Mouse (Mus musculus) C2C12 (cell line): ENCODE measurements around the gene Helq.

Source experiments
- CEBPB ChIP-seq: IDR thresholded peaks from one replicate; pipeline ENCODE4 v1.6.1; 2011; ENCODE audit warnings: low read depth, mild to moderate bottlenecking, control low read depth, moderate library complexity
- CTCF ChIP-seq: IDR thresholded peaks from one replicate; pipeline ENCODE4 v1.5.1; 2011; ENCODE audit not compliant: control insufficient read depth, insufficient read depth, insufficient read length
- MAX ChIP-seq: IDR thresholded peaks from one replicate; pipeline ENCODE4 v1.6.1; 2011; ENCODE audit warnings: mild to moderate bottlenecking, control low read depth
- MYOD1 ChIP-seq: IDR thresholded peaks from one replicate; pipeline ENCODE4 v1.6.1; 2011; ENCODE audit warnings: low read depth; ENCODE audit not compliant: control insufficient read depth, insufficient read length
- MYOG ChIP-seq: IDR thresholded peaks from one replicate; pipeline ENCODE4 v1.6.1; 2011; ENCODE audit not compliant: control insufficient read depth, insufficient read length; ENCODE audit errors: extremely low read depth

DNA sequence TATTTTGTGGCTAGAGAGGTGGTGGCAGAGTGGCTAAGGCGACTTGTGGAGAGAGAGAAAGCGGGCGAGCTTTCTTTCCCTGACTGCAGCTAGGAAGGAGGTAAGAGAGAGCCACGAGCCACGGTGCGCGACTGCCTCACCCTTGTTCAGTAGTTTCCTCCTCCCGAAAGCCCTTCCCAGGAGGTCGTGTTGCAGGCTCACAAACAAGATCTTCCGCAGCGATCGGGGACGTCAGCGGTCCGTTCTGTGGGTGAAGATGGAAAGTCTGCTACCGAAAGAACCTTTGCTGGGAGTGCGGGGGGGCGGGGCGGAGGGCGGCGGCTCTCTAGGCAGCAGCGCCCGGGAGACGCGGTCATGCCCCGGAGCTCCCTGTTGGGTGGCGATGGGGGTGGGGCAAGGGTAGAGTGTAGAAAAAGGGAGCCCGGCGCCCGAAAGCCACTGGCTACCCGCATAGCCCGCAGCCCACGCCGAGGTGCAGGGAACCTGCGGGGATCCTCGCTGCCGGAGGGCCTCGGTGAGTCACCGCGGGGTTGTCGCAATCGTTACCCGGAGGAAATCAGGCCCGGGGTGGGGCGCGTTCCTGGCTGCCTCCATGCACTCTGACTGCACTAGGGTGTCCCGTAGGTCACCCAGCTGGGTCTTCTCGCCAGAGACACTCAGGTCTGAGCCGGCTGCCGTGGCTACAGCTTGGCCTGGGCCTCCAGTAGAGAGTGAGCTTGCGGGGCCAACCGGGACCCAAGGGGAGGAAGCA is 47.6 kb upstream of the Helq start:
- no peak for TF ChIP-seq CTCF
- no peak for TF ChIP-seq MYOD1
- TF ChIP-seq MAX: peak; percentile 18
- no peak for TF ChIP-seq MYOG
- TF ChIP-seq CEBPB: peak; percentile 87
